Mouse (Mus musculus) liver, embryonic 15.5 days (tissue): ENCODE measurements at regions not wholly inside any gene's neighbourhood (a gene's known extent, or its start where the extent isn't known, plus 50 kb on each side); places are given as distances from the start of the nearest gene placed in this dataset.

ENCODE experiments used
- ATAC-seq: fragments of 200-750 bp; cut with Nextera tagmentation; 2 replicates; pipeline ENCODE4 v1.8.0; 2017; ENCODE audit warnings: moderate number of reproducible peaks, mild to moderate bottlenecking, moderate library complexity; ENCODE audit not compliant: insufficient read depth
- H3K27ac ChIP-seq: fragments of 300-500 bp; sonication (generic); replicated peaks from 2 replicates; pipeline ENCODE4 v1.5.1; 2015; ENCODE audit warnings: mild to moderate bottlenecking, inconsistent platforms
- H3K27me3 ChIP-seq: fragments of 300-500 bp; sonication (generic); 2 replicates; pipeline ENCODE4 v1.6.1; 2015; ENCODE audit warnings: mild to moderate bottlenecking, inconsistent platforms
- H3K36me3 ChIP-seq: fragments of 300-500 bp; sonication (generic); replicated peaks from 2 replicates; pipeline ENCODE4 v1.6.1; 2015; ENCODE audit warnings: moderate library complexity, mild to moderate bottlenecking, inconsistent platforms
- H3K4me1 ChIP-seq: fragments of 300-500 bp; sonication (generic); replicated peaks from 2 replicates; pipeline ENCODE4 v1.6.1; 2015; ENCODE audit warnings: inconsistent platforms
- H3K4me2 ChIP-seq: fragments of 300-500 bp; sonication (generic); 2 replicates; pipeline ENCODE4 v1.6.1; 2015; ENCODE audit warnings: moderate library complexity, mild to moderate bottlenecking, inconsistent platforms
- H3K4me3 ChIP-seq: fragments of 300-500 bp; sonication (generic); replicated peaks from 2 replicates; pipeline ENCODE4 v1.5.1; 2015; ENCODE audit warnings: mild to moderate bottlenecking, inconsistent platforms
- H3K9ac ChIP-seq: fragments of 300-500 bp; sonication (generic); 2 replicates; pipeline ENCODE4 v1.6.1; 2015; ENCODE audit warnings: moderate library complexity, mild to moderate bottlenecking, inconsistent platforms
- H3K9me3 ChIP-seq: fragments of 300-500 bp; sonication (generic); replicated peaks from 2 replicates; pipeline ENCODE4 v1.6.1; 2016; ENCODE audit warnings: inconsistent platforms
- WGBS: fragments of 180-500 bp; shearing (Covaris S2); methylation state at CpG from one replicate; pipeline ENCODE4 v1.1.7; 2015; ENCODE audit warnings: mixed read lengths; ENCODE audit not compliant: insufficient replicate concordance; 5-methylcytosine and 5-hydroxymethylcytosine counted together

DNA sequence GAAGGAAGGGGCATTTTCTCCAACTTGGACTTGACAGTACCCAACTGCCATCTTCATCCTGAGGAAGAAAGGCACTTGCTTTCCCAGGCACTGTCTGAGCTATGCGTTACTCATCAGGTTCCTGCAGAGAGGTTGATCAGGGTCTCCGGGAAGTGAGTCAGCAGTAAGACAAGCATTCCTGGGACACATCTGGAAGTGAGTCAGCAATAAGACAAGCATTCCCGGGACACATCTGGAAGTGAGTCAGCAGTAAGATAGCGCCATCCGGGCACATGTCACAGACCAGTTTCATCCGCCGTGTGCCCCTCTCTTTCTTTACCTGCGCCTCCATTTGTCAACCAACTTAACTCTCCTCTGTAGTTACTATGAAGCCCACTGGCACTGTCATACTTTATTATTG lies 143.5 kb downstream of the Ttc8 start:
- H3K4me3 ChIP-seq, result no peak overlapping the region
- H3K4me2 ChIP-seq, result no peak overlapping the region
- no peaks in the 10 kb centered on the region for H3K9me3 ChIP-seq
- H3K27me3 ChIP-seq, result no peaks in the 10 kb centered on the region
- H3K9ac ChIP-seq, result no peak overlapping the region
- H3K27ac ChIP-seq, result no peak overlapping the region
- no peak for ATAC-seq
- WGBS, result 62% methylated on average over 8 of the region's 8 CpGs
- no peaks in the 10 kb centered on the region for H3K4me1 ChIP-seq
- H3K36me3 ChIP-seq, result no peaks in the 10 kb centered on the region

DNA sequence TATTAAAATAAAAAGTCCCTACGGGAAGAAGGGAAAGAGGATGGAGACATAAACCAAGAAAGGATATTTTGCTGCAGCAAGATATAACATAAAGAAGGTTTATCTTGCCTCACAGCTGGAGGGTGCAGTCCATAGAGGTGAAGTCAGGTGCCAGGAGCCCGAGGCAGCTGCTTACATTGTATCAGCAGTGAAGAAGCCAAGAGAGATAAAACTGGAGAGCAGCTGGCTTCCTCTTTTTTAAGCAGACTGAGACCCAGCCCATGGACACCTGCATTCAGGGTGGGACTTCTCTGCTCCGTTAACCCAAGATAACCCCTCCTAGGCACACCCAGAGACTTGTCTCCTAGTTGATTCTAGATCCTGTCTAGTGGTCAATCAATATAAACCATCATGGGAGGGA lies 147.6 kb downstream of the Ttc8 start:
- no peak for ATAC-seq
- WGBS, result 12% methylated on average over 3 of the region's 3 CpGs
- H3K4me3 ChIP-seq, result no peak overlapping the region

GRCm38 (mm10) chr12:99073766-99074165 lies 153.4 kb downstream of the Ttc8 start:
- H3K4me3 ChIP-seq, result no peak overlapping the region
- H3K27me3 ChIP-seq, result no peaks in the 10 kb centered on the region
- H3K9ac ChIP-seq, result no peak overlapping the region
- 54% methylated on average over 5 of the region's 5 CpGs for WGBS
- no peaks in the 10 kb centered on the region for H3K4me1 ChIP-seq
- H3K9me3 ChIP-seq, result no peaks in the 10 kb centered on the region
- no peak overlapping the region for H3K4me2 ChIP-seq
- ATAC-seq, result no peak
- no peaks in the 10 kb centered on the region for H3K36me3 ChIP-seq
- H3K27ac ChIP-seq, result no peak overlapping the region

More for the DNA sequence above, 147.6 kb downstream of the Ttc8 start:
- no peaks in the 10 kb centered on the region for H3K27me3 ChIP-seq
- no peak overlapping the region for H3K27ac ChIP-seq
- H3K9ac ChIP-seq, result no peak overlapping the region
- H3K4me1 ChIP-seq, result no peaks in the 10 kb centered on the region
- no peak overlapping the region for H3K4me2 ChIP-seq
- no peaks in the 10 kb centered on the region for H3K36me3 ChIP-seq
- no peaks in the 10 kb centered on the region for H3K9me3 ChIP-seq

- no peaks in the 10 kb centered on the region for H3K9me3 ChIP-seq
- no peak overlapping the region for H3K4me3 ChIP-seq
- H3K9ac ChIP-seq, result no peak overlapping the region
- WGBS, result 36% methylated on average over 3 of the region's 3 CpGs
- H3K36me3 ChIP-seq, result no peaks in the 10 kb centered on the region
- H3K27me3 ChIP-seq, result no peaks in the 10 kb centered on the region
- no peak overlapping the region for H3K27ac ChIP-seq
- H3K4me2 ChIP-seq, result no peak overlapping the region
- H3K4me1 ChIP-seq, result no peaks in the 10 kb centered on the region
- ATAC-seq, result no peak
Observed at GRCm38 (mm10) chr12:99077366-99077765, 157.0 kb downstream of the Ttc8 start.

GRCm38 (mm10) chr12:99079873-99080272 lies 159.5 kb downstream of the Ttc8 start:
- Histone ChIP-seq H3K4me2 (no peak overlapping the region), H3K27ac (no peak overlapping the region), H3K4me1 (no peaks in the 10 kb centered on the region), H3K27me3 (peaks cover 17% of the 10 kb centered on the region), H3K36me3 (no peaks in the 10 kb centered on the region), H3K9me3 (no peaks in the 10 kb centered on the region), H3K9ac (no peak overlapping the region), H3K4me3 (no peak overlapping the region)
- ATAC-seq, result no peak
- WGBS, result 58% methylated on average over 1 of the region's 1 CpGs

GRCm38 (mm10) chr12:99083616-99084015 lies 163.2 kb downstream of the Ttc8 start:
- H3K36me3 ChIP-seq, result no peaks in the 10 kb centered on the region
- H3K4me1 ChIP-seq, result no peaks in the 10 kb centered on the region
- no peak for ATAC-seq
- H3K9ac ChIP-seq, result no peak overlapping the region
- H3K27ac ChIP-seq, result no peak overlapping the region
- WGBS, result 43% methylated on average over 11 of the region's 11 CpGs
- H3K27me3 ChIP-seq, result peaks cover 22% of the 10 kb centered on the region
- no peak overlapping the region for H3K4me3 ChIP-seq
- no peak overlapping the region for H3K4me2 ChIP-seq
- H3K9me3 ChIP-seq, result no peaks in the 10 kb centered on the region

DNA sequence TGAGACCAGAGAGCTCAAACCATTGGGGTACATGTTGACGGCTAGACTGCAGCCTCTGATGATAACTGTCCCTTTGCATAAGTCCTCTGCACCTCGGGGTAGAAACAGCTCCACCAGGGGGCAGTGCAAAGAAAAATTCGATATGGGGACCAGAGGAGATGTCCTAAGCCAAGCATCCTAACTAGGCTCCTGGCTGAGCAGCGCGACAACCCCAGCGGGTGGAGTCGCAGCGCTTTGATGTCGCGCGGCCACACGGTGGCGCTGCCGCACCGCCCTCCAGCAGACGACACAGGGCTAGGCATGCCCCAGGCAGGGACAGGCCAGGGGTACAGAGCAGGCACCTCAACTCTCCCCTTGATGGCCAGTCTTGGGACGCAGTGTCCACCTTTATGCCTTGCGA lies 163.8 kb downstream of the Ttc8 start:
- H3K36me3 ChIP-seq, result no peaks in the 10 kb centered on the region
- H3K27me3 ChIP-seq, result peaks cover 22% of the 10 kb centered on the region
- no peaks in the 10 kb centered on the region for H3K9me3 ChIP-seq
- WGBS, result 4% methylated on average over 18 of the region's 18 CpGs
- no peak overlapping the region for H3K4me3 ChIP-seq
- H3K4me1 ChIP-seq, result no peaks in the 10 kb centered on the region
- H3K27ac ChIP-seq, result no peak overlapping the region
- no peak overlapping the region for H3K9ac ChIP-seq
- ATAC-seq, result peak; percentile 61
- no peak overlapping the region for H3K4me2 ChIP-seq

DNA sequence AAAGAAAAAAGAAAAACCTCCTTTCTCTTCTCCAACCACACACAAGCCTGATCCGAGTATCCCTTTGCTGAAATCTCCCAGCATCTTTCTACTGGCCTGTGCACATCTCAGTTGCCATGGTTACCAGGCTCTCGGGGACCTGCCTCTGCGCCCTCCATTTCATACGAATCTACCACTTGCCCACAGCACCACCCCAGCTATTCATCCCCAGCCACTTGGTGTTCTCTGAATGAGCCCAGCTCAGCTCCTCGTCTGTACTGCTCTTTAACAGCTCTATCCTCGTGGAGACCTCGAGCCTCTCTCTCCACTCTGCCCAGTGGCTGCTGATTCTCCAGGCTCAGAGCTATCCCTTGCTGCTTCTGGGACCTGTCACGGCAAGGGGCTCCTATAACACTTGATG lies 166.9 kb downstream of the Ttc8 start:
- no peak overlapping the region for H3K4me2 ChIP-seq
- no peaks in the 10 kb centered on the region for H3K9me3 ChIP-seq
- no peak overlapping the region for H3K9ac ChIP-seq
- no peak overlapping the region for H3K27ac ChIP-seq
- 51% methylated on average over 8 of the region's 8 CpGs for WGBS
- H3K27me3 ChIP-seq, result peaks cover 25% of the 10 kb centered on the region
- no peak overlapping the region for H3K4me3 ChIP-seq
- H3K36me3 ChIP-seq, result no peaks in the 10 kb centered on the region
- no peak for ATAC-seq
- H3K4me1 ChIP-seq, result no peaks in the 10 kb centered on the region

DNA sequence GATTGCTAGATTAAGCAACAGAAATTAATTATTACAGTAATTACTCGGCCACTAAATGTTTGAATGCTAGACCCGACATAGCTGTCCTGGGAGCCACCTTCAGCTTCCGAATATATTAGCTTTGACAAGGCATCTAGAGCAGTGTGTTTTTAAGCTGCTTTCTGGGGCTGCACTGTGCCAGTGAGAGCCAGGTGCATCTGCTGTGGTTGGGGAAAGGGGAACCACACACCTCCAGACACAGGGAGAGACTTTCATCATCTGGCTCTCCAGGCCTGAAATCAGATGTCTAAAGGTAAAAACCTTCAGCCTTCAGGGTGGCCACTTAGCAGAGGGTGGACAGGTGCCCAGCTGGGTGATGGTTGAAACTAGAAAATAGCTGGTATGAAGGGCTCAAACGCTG lies 171.4 kb downstream of the Ttc8 start:
- 49% methylated on average over 4 of the region's 4 CpGs for WGBS
- Histone ChIP-seq H3K4me2 (no peak overlapping the region), H3K36me3 (no peaks in the 10 kb centered on the region), H3K9ac (no peak overlapping the region), H3K27me3 (peaks cover 3% of the 10 kb centered on the region; the same call in 1 of the 2 replicates), H3K4me3 (no peak overlapping the region), H3K4me1 (no peaks in the 10 kb centered on the region), H3K9me3 (no peaks in the 10 kb centered on the region), H3K27ac (no peak overlapping the region)
- no peak for ATAC-seq

GRCm38 (mm10) chr12:99093151-99093550 lies 172.8 kb downstream of the Ttc8 start:
- Histone ChIP-seq H3K27ac (no peak overlapping the region), H3K4me1 (peaks cover 5% of the 10 kb centered on the region; the same call in 1 of the 2 replicates), H3K36me3 (no peaks in the 10 kb centered on the region), H3K27me3 (peaks cover 3% of the 10 kb centered on the region; the same call in 1 of the 2 replicates), H3K4me2 (no peak overlapping the region), H3K4me3 (no peak overlapping the region), H3K9ac (no peak overlapping the region), H3K9me3 (no peaks in the 10 kb centered on the region)
- no peak for ATAC-seq
- WGBS, result 37% methylated on average over 3 of the region's 3 CpGs

GRCm38 (mm10) chr12:99093989-99094388 lies 173.6 kb downstream of the Ttc8 start:
- Histone ChIP-seq H3K27ac (no peak overlapping the region), H3K4me3 (no peak overlapping the region), H3K4me1 (peaks cover 5% of the 10 kb centered on the region; the same call in 1 of the 2 replicates), H3K4me2 (no peak overlapping the region), H3K9ac (no peak overlapping the region), H3K27me3 (peaks cover 3% of the 10 kb centered on the region; the same call in 1 of the 2 replicates), H3K9me3 (no peaks in the 10 kb centered on the region), H3K36me3 (no peaks in the 10 kb centered on the region)
- WGBS, result 52% methylated on average over 6 of the region's 6 CpGs
- no peak for ATAC-seq

DNA sequence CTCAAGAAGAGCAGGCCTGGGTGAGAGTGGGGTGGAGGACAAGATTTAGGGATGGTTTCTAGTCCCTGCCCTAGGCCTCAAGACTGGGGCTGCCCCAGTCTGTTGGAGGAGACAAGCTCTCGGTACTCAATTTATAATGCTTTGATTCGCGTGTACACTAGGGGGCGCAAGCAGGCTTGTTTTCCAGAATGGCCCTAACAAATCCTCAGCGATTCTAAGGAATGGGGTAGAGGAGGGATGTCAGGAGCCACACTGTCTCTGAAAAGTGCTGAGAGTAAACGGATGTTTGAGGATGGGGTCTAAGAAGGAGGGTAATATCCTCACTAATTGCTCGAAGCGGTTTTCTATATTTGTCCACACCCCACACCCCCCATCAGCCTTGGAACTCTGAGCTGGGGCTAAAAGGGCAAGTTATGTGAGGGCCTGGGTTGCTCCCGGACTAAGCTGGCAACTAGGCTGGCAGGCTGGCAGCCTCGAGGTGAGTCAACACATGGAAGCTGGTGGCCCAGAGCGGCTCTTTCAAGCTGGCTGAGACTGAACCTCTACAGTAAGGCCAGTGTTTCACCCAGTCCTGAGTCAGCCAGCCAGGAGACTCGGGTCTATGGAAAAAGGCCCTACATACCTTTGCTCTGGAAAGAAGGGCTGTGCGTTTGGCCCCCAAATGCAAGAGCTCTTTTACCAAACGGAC lies 176.7 kb downstream of the Ttc8 start:
- H3K4me1 ChIP-seq, result peaks cover 5% of the 10 kb centered on the region; the same call in 1 of the 2 replicates
- peak overlapping the region; percentile 51; the same call in 1 of the 2 replicates for H3K27ac ChIP-seq
- WGBS, result 28% methylated on average over 14 of the region's 14 CpGs
- H3K4me3 ChIP-seq, result no peak overlapping the region
- H3K9ac ChIP-seq, result no peak overlapping the region
- H3K36me3 ChIP-seq, result no peaks in the 10 kb centered on the region
- peak; percentile 37 for ATAC-seq
- no peaks in the 10 kb centered on the region for H3K9me3 ChIP-seq
- H3K27me3 ChIP-seq, result peaks cover 2% of the 10 kb centered on the region; the same call in 1 of the 2 replicates
- H3K4me2 ChIP-seq, result peak overlapping the region; percentile 16; the same call in 1 of the 2 replicates
